Mouse (Mus musculus) left cerebral cortex, adult 9 months (tissue): ENCODE measurements at regions not wholly inside any gene's neighbourhood (a gene's known extent, or its start where the extent isn't known, plus 50 kb on each side); places are given as distances from the start of the nearest gene placed in this dataset.
A peak's percentile ranks its signal among the peaks of the same experiment; 100 is the strongest.
"Not testable (repeated sequence)": the region's sequence is repeated elsewhere in the genome, so short reads cannot be mapped to it uniquely, and the experiment has no call there.

Experiments
- DNase-seq, 2 experiments: peaks; one replicate each; pipeline ENCODE4 v3.0.0; 2022; ENCODE audit warnings: low spot score in 2 of 2

- no peak for DNase-seq
Observed at GRCm38 (mm10) chr12:5956141-5956540, 580.7 kb upstream of the Klhl29 start.

GRCm38 (mm10) chr12:5955564-5955963 lies 580.1 kb upstream of the Klhl29 start:
- DNase-seq: no peak

GRCm38 (mm10) chr12:5943346-5943925 lies 568.0 kb upstream of the Klhl29 start:
- DNase-seq: peak in 1 of 2 experiments; percentile 13

- DNase-seq: no peak
Observed at GRCm38 (mm10) chr12:5921262-5921661, 545.8 kb upstream of the Klhl29 start.

- DNase-seq: no peak
Observed at GRCm38 (mm10) chr12:5918030-5918429, 542.5 kb upstream of the Klhl29 start.

GRCm38 (mm10) chr12:5906251-5906650 lies 530.8 kb upstream of the Klhl29 start:
- no peak for DNase-seq

- DNase-seq: not testable (repeated sequence)
Observed at GRCm38 (mm10) chr12:5891786-5892185, 516.3 kb upstream of the Klhl29 start.

GRCm38 (mm10) chr12:5866701-5867100 lies 491.2 kb upstream of the Klhl29 start:
- no peak for DNase-seq

- DNase-seq: no peak
Observed at GRCm38 (mm10) chr12:5859795-5860194, 484.3 kb upstream of the Klhl29 start.

GRCm38 (mm10) chr12:5856421-5856820 lies 480.9 kb upstream of the Klhl29 start:
- DNase-seq: peak; percentile 8 to 43

- DNase-seq: no peak
Observed at GRCm38 (mm10) chr12:5810427-5810826, 434.9 kb upstream of the Klhl29 start.

GRCm38 (mm10) chr12:5810009-5810408 lies 434.5 kb upstream of the Klhl29 start:
- DNase-seq: no peak

GRCm38 (mm10) chr12:5807996-5808886 lies 432.8 kb upstream of the Klhl29 start:
- DNase-seq: no peak

GRCm38 (mm10) chr12:5805731-5806130 lies 430.2 kb upstream of the Klhl29 start:
- no peak for DNase-seq

- DNase-seq: peak; percentile 1 to 10
Observed at GRCm38 (mm10) chr12:5793051-5793450, 417.6 kb upstream of the Klhl29 start.

GRCm38 (mm10) chr12:5787074-5787813 lies 411.8 kb upstream of the Klhl29 start:
- no peak for DNase-seq

- DNase-seq: no peak
Observed at GRCm38 (mm10) chr12:5781276-5781675, 405.8 kb upstream of the Klhl29 start.

GRCm38 (mm10) chr12:5777556-5777955 lies 402.1 kb upstream of the Klhl29 start:
- DNase-seq: no peak

GRCm38 (mm10) chr12:5771399-5771978 lies 396.0 kb upstream of the Klhl29 start:
- no peak for DNase-seq

GRCm38 (mm10) chr12:5770531-5770930 lies 395.0 kb upstream of the Klhl29 start:
- DNase-seq: no peak

GRCm38 (mm10) chr12:5764445-5765170 lies 389.1 kb upstream of the Klhl29 start:
- DNase-seq: no peak
